Mouse (Mus musculus) olfactory bulb, adult 2 months (tissue): ENCODE data around the gene Snrpa1.

Experiments used
- CTCF ChIP-seq: fragments of 200-500 bp; IDR thresholded peaks from 2 replicates; pipeline ENCODE4 v1.5.1; 2012; ENCODE audit warnings: low read depth, mild to moderate bottlenecking, low read length, moderate library complexity; ENCODE audit not compliant: insufficient read depth
- POLR2A ChIP-seq: fragments of 200-500 bp; IDR thresholded peaks from 2 replicates; pipeline ENCODE4 v1.6.1; 2012; ENCODE audit warnings: mild to moderate bottlenecking, low read depth, low read length, moderate library complexity; ENCODE audit not compliant: insufficient read depth

- no peak for TF ChIP-seq POLR2A
- no peak for TF ChIP-seq CTCF
Observed at GRCm38 (mm10) chr7:66076411-66076810, 17.6 kb downstream of the Snrpa1 start.
